Mouse (Mus musculus): ENCODE measurements around the gene Sh2d6.

DNA sequence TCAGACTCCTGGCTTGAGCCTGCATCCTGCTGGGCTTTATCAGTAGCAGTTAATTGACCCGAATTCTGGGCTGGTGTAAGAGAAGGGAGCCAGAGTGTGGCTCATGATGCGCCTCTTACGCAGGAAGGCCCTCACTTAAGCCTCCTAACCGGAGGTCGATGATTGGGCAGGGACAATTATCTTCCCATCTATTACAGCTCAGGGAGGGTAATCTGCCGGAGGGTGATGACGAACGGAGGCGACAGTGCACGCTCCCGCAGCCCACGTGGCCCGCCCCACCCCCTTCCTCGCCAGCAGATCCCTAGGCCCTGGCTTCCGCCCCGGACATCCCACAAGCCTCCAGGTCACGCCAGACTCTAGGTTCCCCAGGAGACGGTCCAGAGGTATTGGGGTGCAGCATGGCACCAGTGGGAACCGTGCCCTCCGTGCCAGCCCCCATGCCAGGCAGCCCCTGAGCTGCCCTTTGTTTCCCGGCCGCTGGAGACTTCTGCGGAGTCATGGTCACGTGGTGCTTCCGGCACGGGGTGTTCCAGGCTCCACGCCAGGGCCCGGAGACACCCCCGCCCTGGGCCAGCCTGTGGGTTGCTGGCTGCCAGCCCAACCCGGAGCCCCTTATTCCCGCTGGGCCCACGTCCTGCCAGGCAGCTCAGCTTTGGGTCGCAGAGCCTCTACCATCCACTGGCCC, 9.0 kb downstream of the Sh2d6 start:
- TF ChIP-seq CTCF (IDR thresholded peaks at IDR 0.05; ENCODE audit: low read depth) (0 out of 2 replicates have a peak, but pooled peaks have one; percentile 1), EP300 (IDR thresholded peaks at IDR 0.05; ENCODE audit: low read depth) (peak; percentile 80; the same call in 1 of the 2 replicates)

Measured in liver, postnatal 0 days (tissue).